Mouse (Mus musculus): ENCODE data around the gene Gm42715. TPM values are rescaled to one million over a fixed set of nuclear protein-coding genes. Genes with fewer than 3 reads are reported as not detected.

Gene Gm42715
- total RNA-seq (2023) = 45.9 to 50.2 TPM (median 48.5 TPM) in 4 replicates

GRCm38 (mm10) chr7:127519284-127519683 is at the start of gene Gm42715:
Gm42715 (plus strand) TSS chr7:127519584.

GRCm38 (mm10) chr7:127478635-127479317 is 40.6 kb upstream of the Gm42715 start, which contains the start of gene Fbrs:
Fbrs (plus strand) TSS chr7:127479199.

GRCm38 (mm10) chr7:127511808-127512230 is 7.6 kb upstream of the Gm42715 start, which contains the start of gene Srcap:
Srcap (plus strand) TSS chr7:127511983.

GRCm38 (mm10) chr7:127561340-127561858 is 42.0 kb downstream of the Gm42715 start, which contains the start of gene Tmem265:
Tmem265 (plus strand) TSS chr7:127561390.

GRCm38 (mm10) chr7:127572895-127573471 is 53.6 kb downstream of the Gm42715 start, which contains the start of gene Phkg2:
Phkg2 (plus strand) TSS chr7:127573340.

GRCm38 (mm10) chr7:127588011-127588871 is 68.9 kb downstream of the Gm42715 start, which contains the start of the genes Ccdc189 and Rnf40:
Ccdc189 (minus strand) TSS chr7:127588595.
Rnf40 (plus strand) TSS chr7:127588767.

GRCm38 (mm10) chr7:127614891-127615843 is 95.8 kb downstream of the Gm42715 start, which contains the start of gene Zfp629:
Zfp629 (minus strand) TSS chr7:127615797.

Other genes starting within 250 kb of the Gm42715 start
- 24.1 to 28.3 TPM (median 25.3 TPM) in 4 replicates for gene Sephs2, start 245.5 kb upstream of the Gm42715 start, total RNA-seq (2023)
- gene Itgal, start 223.3 kb upstream of the Gm42715 start, total RNA-seq (2023) = 114 to 124 TPM (median 119 TPM) in 4 replicates
- gene Zfp768, start 174.0 kb upstream of the Gm42715 start, total RNA-seq (2023) = 2.3 to 4.1 TPM (median 3.3 TPM) in 4 replicates
- gene Zfp747, start 143.5 kb upstream of the Gm42715 start, total RNA-seq (2023) = 11.6 to 15.7 TPM (median 12.1 TPM) in 4 replicates
- 2.9 to 4.1 TPM (median 3.2 TPM) in 4 replicates for gene 9130019O22Rik, start 132.4 kb upstream of the Gm42715 start, total RNA-seq (2023)
- gene E430018J23Rik, start 126.0 kb upstream of the Gm42715 start, total RNA-seq (2023) = 4.6 to 7.8 TPM (median 6.1 TPM) in 4 replicates
- 7.5 to 9.6 TPM (median 9.1 TPM) in 4 replicates for gene Zfp764, start 112.8 kb upstream of the Gm42715 start, total RNA-seq (2023)
- gene Zfp688, start 97.5 kb upstream of the Gm42715 start, total RNA-seq (2023) = 12.3 to 17.4 TPM (median 14.9 TPM) in 4 replicates
- gene Zfp689, start 70.4 kb upstream of the Gm42715 start, total RNA-seq (2023) = 4.0 to 6.0 TPM (median 4.9 TPM) in 4 replicates
- 136 to 150 TPM (median 139 TPM) in 4 replicates for gene Prr14, start 60.0 kb upstream of the Gm42715 start, total RNA-seq (2023)
- gene Fbrs, start 40.4 kb upstream of the Gm42715 start, total RNA-seq (2023) = 294 to 330 TPM (median 310 TPM) in 4 replicates
- 220 to 229 TPM (median 223 TPM) in 4 replicates for gene Srcap, start 7.6 kb upstream of the Gm42715 start, total RNA-seq (2023)
- 8.3 TPM in 1 of 4 replicates, not detected in the others for gene Tmem265, start 41.8 kb downstream of the Gm42715 start, total RNA-seq (2023)
- 119 to 136 TPM (median 126 TPM) in 4 replicates for gene Phkg2, start 53.8 kb downstream of the Gm42715 start, total RNA-seq (2023)
- 0.38 to 1.5 TPM (median 0.60 TPM) in 4 replicates for gene Ccdc189, start 69.0 kb downstream of the Gm42715 start, total RNA-seq (2023)
- gene Rnf40, start 69.2 kb downstream of the Gm42715 start, total RNA-seq (2023) = 148 to 154 TPM (median 150 TPM) in 4 replicates
- 3.0 to 5.8 TPM (median 3.5 TPM) in 4 replicates for gene Zfp629, start 96.2 kb downstream of the Gm42715 start, total RNA-seq (2023)
- 63.0 to 68.4 TPM (median 63.8 TPM) in 4 replicates for gene Bcl7c, start 189.3 kb downstream of the Gm42715 start, total RNA-seq (2023)
- gene Ctf1, start 193.2 kb downstream of the Gm42715 start, total RNA-seq (2023) = not detected in 4 replicates
- gene Ctf2, start 212.6 kb downstream of the Gm42715 start, total RNA-seq (2023) = not detected in 4 replicates
- gene Fbxl19, start 225.0 kb downstream of the Gm42715 start, total RNA-seq (2023) = 14.7 to 17.9 TPM (median 15.5 TPM) in 4 replicates

All from B cell, adult 62 days (primary cell).